Mouse (Mus musculus) lung, postnatal 0 days (tissue): ENCODE results near the gene Mbl1.

Experiments used
- CTCF ChIP-seq: IDR thresholded peaks from 2 replicates; pipeline ENCODE4 v1.5.1; 2016; ENCODE audit warnings: antibody characterized with exemption, mild to moderate bottlenecking
- EP300 ChIP-seq: IDR thresholded peaks from 2 replicates; pipeline ENCODE4 v1.6.1; 2016; ENCODE audit warnings: antibody characterized with exemption, mild to moderate bottlenecking, control low read depth

DNA sequence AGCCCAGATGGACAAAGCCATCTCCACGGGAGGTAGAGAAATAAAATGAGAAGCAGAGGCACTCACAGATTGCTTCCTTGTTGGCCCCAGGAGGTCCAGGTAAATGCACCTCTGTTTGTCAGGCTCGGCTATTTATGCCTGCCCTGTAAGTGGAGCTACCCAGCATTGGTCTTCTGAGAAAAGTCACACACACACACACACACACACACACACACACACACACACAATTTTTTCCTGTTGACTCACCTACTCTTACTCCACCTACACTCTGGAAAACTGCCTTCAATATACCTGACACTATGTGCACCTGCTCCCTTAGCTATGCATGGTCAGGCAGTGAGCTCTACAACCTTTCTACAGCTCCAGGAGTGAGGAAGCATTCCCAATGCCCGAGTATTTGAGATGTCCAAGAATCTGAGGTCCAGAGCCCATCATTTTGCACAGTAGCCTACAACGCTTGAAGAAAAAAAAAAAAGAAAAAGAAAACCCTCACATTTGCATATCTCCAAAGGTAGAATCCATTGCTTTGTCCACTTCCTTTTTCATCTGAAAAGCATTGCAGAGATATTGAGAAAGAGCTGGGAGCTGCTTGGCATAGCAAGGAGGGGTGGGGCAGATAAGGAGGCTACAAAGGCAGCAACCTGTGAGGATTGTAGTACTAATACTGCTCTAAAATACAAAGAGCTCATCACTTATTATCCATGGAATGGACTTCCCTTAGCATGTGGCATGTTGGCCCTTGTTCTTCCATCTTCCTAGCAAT lies 34.0 kb downstream of the Mbl1 start, which contains the start of gene Sftpd:
- TF ChIP-seq CTCF (no peak), EP300 (peak; percentile 73)
